Mouse (Mus musculus) granulocyte monocyte progenitor cell, adult 5-6 weeks (primary cell): ENCODE measurements around the gene Rnf19b. TPM values are rescaled to one million over a fixed set of nuclear protein-coding genes. Genes with fewer than 3 reads are reported as not detected.

Experiments
- ATAC-seq: replicated peaks from 2 replicates; pipeline ENCODE4 v1.8.0; 2016; ENCODE audit warnings: mild to moderate bottlenecking, moderate TSS enrichment, inconsistent platforms; ENCODE audit not compliant: poor library complexity, severe bottlenecking
- total RNA-seq, 2 experiments: library from RNA; stranded (forward) in 1 of 2; stranded (reverse) in 1 of 2; fragments of 200-712, 200-1000 nt in 1 of 2; fragments of >200 nt in 1 of 2; fragmentation: Nextera tagmentation in 1 of 2; gene quantifications; 2 replicates each; pipeline ENCODE4 v1.2.3; 2014 to 2017

The Rnf19b gene
- total RNA-seq, 2 experiments from 2014 or later: 30.6 to 75.1 TPM

- ATAC-seq: no peak
Observed at GRCm38 (mm10) chr4:129062281-129063075, 4.4 kb downstream of the Rnf19b start.

DNA sequence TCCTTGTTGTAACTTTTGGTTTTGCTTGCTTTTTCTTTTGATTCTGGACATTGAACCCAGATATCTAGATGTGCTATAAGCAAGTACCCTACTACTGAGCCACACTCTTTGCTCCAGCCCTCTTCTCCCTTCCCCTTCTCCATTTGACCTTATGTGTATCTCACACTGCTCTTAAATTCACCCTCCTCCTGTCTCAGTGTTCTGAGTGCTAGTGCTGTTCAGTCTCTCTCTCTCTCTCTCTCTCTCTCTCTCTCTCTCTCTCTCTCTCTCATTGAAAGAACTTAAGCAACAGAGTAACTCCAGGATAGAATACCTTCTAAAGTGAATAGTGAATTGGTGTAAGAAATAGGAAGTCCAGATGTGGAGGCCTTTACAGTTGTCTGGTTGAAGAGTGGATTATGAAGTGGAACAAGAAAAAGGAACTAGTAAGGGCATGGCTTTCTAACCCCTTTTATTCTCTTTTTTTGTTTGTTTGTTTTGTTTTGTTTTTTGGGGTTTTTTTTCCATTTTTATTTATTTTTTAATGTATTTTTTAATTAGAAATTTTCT, 7.7 kb downstream of the Rnf19b start:
- ATAC-seq: peak; percentile 66

DNA sequence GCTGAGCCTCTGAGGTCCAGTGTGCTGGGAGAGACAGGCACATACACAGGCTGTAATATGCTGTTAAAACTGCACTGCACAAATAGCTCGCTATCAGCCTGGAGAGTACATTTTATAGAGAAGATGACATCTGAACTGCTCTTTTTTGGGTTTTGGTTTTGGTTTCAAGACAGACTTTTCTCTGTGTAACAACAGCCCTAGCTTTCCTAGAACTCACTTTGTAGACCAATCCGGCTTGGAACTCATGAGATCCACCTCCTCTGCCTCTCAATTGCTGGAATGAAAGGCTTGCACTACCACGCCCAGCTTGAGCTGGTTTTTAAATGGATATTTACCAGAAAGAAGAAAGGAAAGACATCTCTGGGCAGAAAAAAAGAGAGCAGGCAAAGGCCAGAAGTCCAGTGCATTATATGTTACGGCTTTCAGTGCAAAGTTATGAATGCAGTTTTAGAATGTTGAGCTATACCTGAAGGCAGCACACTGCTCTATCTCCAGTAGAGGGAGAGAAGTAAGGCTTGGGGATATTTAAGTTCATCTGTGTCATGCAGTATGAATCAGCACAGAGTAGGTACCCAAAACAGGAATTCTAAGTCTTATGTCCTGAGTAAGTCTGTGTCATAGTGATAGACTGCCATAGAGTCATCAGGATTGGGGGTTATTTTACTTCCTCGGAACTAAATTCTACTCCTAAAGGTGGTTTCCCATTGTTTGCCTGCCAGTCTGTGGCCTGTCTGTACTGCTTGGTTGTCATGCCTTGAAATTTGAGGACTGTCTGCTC, 9.8 kb downstream of the Rnf19b start:
- 0 out of 2 replicates have a peak, but pooled peaks have one; percentile 8 for ATAC-seq

GRCm38 (mm10) chr4:129068848-129069247, 10.8 kb downstream of the Rnf19b start:
- no peak for ATAC-seq

- no peak for ATAC-seq
Observed at GRCm38 (mm10) chr4:129079126-129079525, 21.1 kb downstream of the Rnf19b start.

GRCm38 (mm10) chr4:129081041-129081440, 23.0 kb downstream of the Rnf19b start:
- ATAC-seq: no peak

DNA sequence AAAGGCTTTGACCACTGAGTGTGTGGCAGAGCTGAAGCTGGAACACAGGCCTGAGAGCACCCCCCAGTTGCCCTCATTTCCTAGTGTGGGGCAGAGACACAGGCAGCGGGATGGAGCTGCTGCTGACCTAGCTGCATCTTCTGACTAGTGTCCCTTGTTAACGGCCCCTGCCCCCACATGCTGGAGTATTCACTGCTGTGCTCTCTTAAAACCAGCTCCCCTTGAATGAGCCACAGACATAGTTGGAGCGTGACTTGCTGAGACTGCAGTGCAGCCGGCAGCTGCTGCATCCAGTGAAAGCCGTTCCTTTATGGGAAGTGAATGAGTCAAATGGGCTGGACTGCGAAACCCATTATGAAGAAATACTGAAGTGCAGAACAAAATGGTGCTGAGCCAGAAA, 23.4 kb downstream of the Rnf19b start:
- ATAC-seq: peak; percentile 78

GRCm38 (mm10) chr4:129081939-129082338, 23.9 kb downstream of the Rnf19b start:
- ATAC-seq: peak; percentile 26

DNA sequence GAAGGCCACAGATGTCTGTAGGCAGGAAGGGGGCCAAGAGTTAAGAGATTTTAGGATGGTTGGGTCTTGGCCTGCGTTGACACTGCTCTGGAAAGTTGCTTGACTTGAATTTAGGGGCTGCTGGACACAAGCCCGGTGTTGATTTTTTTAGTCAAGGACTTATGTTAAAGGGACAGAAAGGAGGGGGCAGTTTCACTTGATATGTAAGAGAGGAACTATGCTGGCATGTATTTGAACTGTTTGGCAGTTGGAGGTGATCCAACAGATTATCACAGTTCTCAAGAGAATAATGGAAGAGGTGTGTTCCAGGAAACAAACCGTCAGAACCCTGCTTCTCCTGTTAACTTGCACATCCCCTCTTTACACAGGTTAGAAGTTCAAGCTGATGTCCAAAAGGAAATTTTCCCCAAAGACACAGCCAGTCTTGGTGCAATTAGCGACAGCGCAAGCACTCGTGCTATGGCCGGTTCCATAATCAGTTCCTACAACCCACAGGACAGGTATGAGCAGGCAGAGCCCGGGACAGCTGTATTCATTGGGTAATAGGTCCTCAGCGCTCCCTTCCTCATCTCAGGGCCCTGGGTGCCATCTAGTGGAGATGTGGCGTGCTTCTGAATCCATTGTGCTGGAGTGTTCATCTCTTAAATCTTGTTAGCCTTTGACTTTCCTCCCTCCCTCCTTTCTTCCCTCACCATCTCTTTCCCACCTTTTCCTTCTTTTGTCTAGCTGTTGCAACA, 24.5 kb downstream of the Rnf19b start:
- ATAC-seq: peak; percentile 73

GRCm38 (mm10) chr4:129084896-129085295, 26.8 kb downstream of the Rnf19b start:
- ATAC-seq: no peak

GRCm38 (mm10) chr4:129086078-129086477, 28.0 kb downstream of the Rnf19b start:
- ATAC-seq: peak; percentile 37; the same call in 1 of the 2 replicates

DNA sequence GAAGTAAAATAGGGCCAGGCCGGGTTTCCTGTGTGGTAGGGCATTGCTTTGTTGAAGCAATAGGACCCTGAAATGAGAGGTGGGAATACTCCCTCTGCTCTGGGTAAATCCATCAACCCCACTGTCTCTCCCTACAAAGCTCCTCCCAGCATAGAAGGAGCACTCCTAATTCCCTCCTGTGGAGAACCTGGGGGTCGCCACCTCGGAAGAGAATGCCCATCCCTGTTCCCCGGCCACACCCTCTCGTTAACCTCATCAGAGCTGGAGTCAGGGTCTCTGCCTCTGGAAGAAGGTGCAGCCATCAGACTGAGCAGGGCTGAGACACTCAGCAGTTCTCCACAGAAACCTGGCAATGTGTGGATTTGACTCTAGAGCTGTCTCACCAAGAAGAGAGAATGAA, 29.8 kb downstream of the Rnf19b start:
- ATAC-seq: no peak

- no peak; the same call in 1 of the 2 replicates for ATAC-seq
Observed at GRCm38 (mm10) chr4:129095276-129095675, 37.2 kb downstream of the Rnf19b start.

DNA sequence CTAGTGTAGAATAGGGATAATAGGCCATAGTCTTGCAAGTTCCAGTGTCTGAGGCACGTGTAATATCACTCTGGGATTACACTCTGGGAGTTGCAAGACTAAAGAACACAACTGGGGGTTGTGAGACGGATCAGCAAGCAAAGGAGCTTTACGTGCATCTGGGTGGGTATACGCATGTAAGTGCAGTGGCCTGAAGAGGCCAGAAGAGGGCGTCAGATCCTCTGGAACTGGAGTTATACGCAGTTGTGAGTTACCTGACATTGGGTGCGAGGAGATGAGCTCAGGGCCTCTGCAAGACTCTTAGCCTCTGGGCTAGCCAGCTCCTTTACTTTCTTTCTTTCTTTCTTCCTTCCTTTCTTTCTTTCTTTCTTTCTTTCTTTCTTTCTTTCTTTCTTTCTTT, 38.9 kb downstream of the Rnf19b start:
- no peak for ATAC-seq

GRCm38 (mm10) chr4:129102133-129102829, 44.2 kb downstream of the Rnf19b start:
- ATAC-seq: no peak

DNA sequence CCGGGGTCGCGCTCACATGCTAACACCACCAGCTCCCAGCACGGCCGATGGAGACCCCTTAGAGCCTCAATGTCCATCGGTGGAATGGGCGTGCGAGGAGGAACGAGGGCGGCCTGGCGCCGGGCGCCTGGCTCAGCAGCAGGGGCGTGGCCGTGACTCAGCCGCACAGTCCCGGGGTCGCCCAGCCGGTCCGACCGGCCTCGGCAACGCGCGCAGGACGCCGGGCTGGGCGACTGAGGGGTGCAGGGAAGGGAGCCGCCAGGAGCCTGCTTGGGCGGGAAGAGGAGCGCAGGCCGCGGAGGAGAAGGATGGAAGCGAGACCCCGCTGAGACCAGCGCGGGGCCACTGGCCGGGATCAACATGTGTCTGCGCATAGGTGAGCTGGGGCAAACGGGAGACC, 47.3 kb downstream of the Rnf19b start, which contains the start of gene Tmem54:
TSS of gene Tmem54 (plus strand) at position 193 of the 400 bp plus-strand sequence.
- ATAC-seq: peak; percentile 58

- no peak for ATAC-seq
Observed at GRCm38 (mm10) chr4:129106073-129106472, 48.0 kb downstream of the Rnf19b start.

DNA sequence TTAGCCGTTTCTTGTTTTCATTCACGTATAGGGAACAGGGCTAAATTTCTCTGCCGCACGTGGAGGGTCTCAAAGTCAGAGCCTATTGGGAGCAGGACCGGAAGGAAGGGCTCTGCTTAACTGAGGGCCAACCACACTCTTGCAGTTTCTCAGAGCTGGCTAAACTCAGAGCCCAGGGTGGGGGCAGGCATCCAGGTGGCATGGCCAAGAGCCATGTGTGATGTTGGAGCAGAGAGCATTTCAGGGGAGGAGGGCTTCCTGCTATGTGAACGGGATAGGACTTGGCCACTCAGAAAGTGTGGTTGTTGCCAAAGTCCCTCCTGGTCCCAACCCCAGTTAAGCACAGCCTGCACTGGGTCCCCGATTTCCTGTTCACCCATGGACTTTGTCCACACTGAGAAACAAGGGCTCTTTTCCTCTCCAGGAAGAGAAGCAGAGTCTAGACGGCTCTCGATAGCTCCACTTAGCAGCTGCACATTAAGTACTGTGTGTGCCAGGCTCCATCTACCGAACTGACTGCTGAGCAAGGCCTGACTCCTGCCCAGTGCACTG, 49.4 kb downstream of the Rnf19b start:
- no peak for ATAC-seq

- ATAC-seq: no peak
Observed at GRCm38 (mm10) chr4:129108624-129109023, 50.6 kb downstream of the Rnf19b start.
